Mouse (Mus musculus) small intestine, adult 10 weeks (tissue): Measurements from ENCODE around the gene Rgs7. TPM values are rescaled to one million over a fixed set of nuclear protein-coding genes. Genes with fewer than 3 reads are reported as not detected.

Source experiments
- polyA plus RNA-seq: library from polyadenylated mRNA; stranded (reverse); fragments of 350-450 nt; fragmentation: Illumina TruSeq; extraction: RNeasy Lipid Tissue Mini Kit (QIAGEN cat#74804); gene quantifications from one replicate; pipeline ENCODE4 v1.2.3, GENCODE M21; 2014; ENCODE audit warnings: low replicate concordance

The Rgs7 gene
- 1.1 TPM for polyA plus RNA-seq

GRCm38 (mm10) chr1:175491861-175492682 lies at the start of gene Rgs7:
Gene Rgs7 (minus strand): TSS chr1:175492500.

Other genes with a start within 250 kb of the Rgs7 start
- 6.6 TPM for gene Kmo, start 127.9 kb upstream of the Rgs7 start, polyA plus RNA-seq
- gene Fh1, start 133.1 kb upstream of the Rgs7 start, polyA plus RNA-seq: 226 TPM
- 5.5 TPM for gene Opn3, start 200.3 kb upstream of the Rgs7 start, polyA plus RNA-seq
- gene Chml, start 200.4 kb upstream of the Rgs7 start, polyA plus RNA-seq: 38.4 TPM
- not detected for gene Wdr64, start 206.1 kb upstream of the Rgs7 start, polyA plus RNA-seq